Mouse (Mus musculus): Measurements from ENCODE around the gene Cybrd1.
A peak's percentile ranks its signal among the peaks of the same experiment; 100 is the strongest.

Cybrd1 gene

GRCm38 (mm10) chr2:71122268-71123029 is 4.7 kb downstream of the Cybrd1 start:
- no peak for DNase-seq (ENCODE audit: inconsistent age in 2 of 2, low spot score in 1 of 2)

- no peak for DNase-seq (ENCODE audit: inconsistent age in 2 of 2, low spot score in 1 of 2)
These were observed 5.9 kb downstream of the Cybrd1 start for GRCm38 (mm10) chr2:71123591-71123990.

- DNase-seq (ENCODE audit: inconsistent age in 2 of 2, low spot score in 1 of 2) = no peak
These were observed 10.2 kb downstream of the Cybrd1 start for GRCm38 (mm10) chr2:71127779-71128534.

- no peak for DNase-seq (ENCODE audit: inconsistent age in 2 of 2, low spot score in 1 of 2)
These were observed 12.6 kb downstream of the Cybrd1 start for GRCm38 (mm10) chr2:71130366-71130765.

- no peak for DNase-seq (ENCODE audit: inconsistent age in 2 of 2, low spot score in 1 of 2)
These were observed 14.3 kb downstream of the Cybrd1 start for GRCm38 (mm10) chr2:71131866-71132496.

GRCm38 (mm10) chr2:71134041-71134505 is 16.4 kb downstream of the Cybrd1 start:
- DNase-seq (ENCODE audit: inconsistent age in 2 of 2, low spot score in 1 of 2) = peak; percentile 41 to 54

- DNase-seq (ENCODE audit: inconsistent age in 2 of 2, low spot score in 1 of 2) = no peak
These were observed 17.1 kb downstream of the Cybrd1 start for GRCm38 (mm10) chr2:71134836-71135235.

GRCm38 (mm10) chr2:71140622-71141021 is 22.9 kb downstream of the Cybrd1 start:
- DNase-seq (ENCODE audit: inconsistent age in 2 of 2, low spot score in 1 of 2) = no peak

GRCm38 (mm10) chr2:71142410-71142809 is 24.7 kb downstream of the Cybrd1 start:
- no peak for DNase-seq (ENCODE audit: inconsistent age in 2 of 2, low spot score in 1 of 2)

- DNase-seq (ENCODE audit: inconsistent age in 2 of 2, low spot score in 1 of 2) = no peak
These were observed 28.1 kb downstream of the Cybrd1 start for GRCm38 (mm10) chr2:71145853-71146252.

- DNase-seq (ENCODE audit: inconsistent age in 2 of 2, low spot score in 1 of 2) = no peak
These were observed 28.5 kb downstream of the Cybrd1 start for GRCm38 (mm10) chr2:71146266-71146665.

- DNase-seq (ENCODE audit: inconsistent age in 2 of 2, low spot score in 1 of 2) = no peak
These were observed 30.1 kb downstream of the Cybrd1 start for GRCm38 (mm10) chr2:71147816-71148215.

GRCm38 (mm10) chr2:71152170-71152569 is 34.4 kb downstream of the Cybrd1 start:
- no peak for DNase-seq (ENCODE audit: inconsistent age in 2 of 2, low spot score in 1 of 2)

GRCm38 (mm10) chr2:71155486-71155885 is 37.8 kb downstream of the Cybrd1 start:
- DNase-seq (ENCODE audit: inconsistent age in 2 of 2, low spot score in 1 of 2) = peak; percentile 62 to 88

GRCm38 (mm10) chr2:71156446-71156845 is 38.7 kb downstream of the Cybrd1 start:
- peak; percentile 62 to 81 for DNase-seq (ENCODE audit: inconsistent age in 2 of 2, low spot score in 1 of 2)

GRCm38 (mm10) chr2:71157881-71158280 is 40.2 kb downstream of the Cybrd1 start:
- DNase-seq (ENCODE audit: inconsistent age in 2 of 2, low spot score in 1 of 2) = no peak

- DNase-seq (ENCODE audit: inconsistent age in 2 of 2, low spot score in 1 of 2) = no peak
These were observed 42.0 kb downstream of the Cybrd1 start for GRCm38 (mm10) chr2:71159576-71160306.

- DNase-seq (ENCODE audit: inconsistent age in 2 of 2, low spot score in 1 of 2) = no peak
These were observed 42.7 kb downstream of the Cybrd1 start for GRCm38 (mm10) chr2:71160307-71160861.

- DNase-seq (ENCODE audit: inconsistent age in 2 of 2, low spot score in 1 of 2) = no peak
These were observed 43.8 kb downstream of the Cybrd1 start for GRCm38 (mm10) chr2:71161558-71161957.

GRCm38 (mm10) chr2:71162831-71163621 is 45.3 kb downstream of the Cybrd1 start:
- no peak for DNase-seq (ENCODE audit: inconsistent age in 2 of 2, low spot score in 1 of 2)

Data from adrenal gland, adult (tissue).